Mouse (Mus musculus): ENCODE measurements at regions not wholly inside any gene's neighbourhood (a gene's known extent, or its start where the extent isn't known, plus 50 kb on each side); places are given as distances from the start of the nearest gene placed in this dataset.

- DNase-seq (ENCODE audit: low spot score in 2 of 2) = no peak
Measured at GRCm38 (mm10) chr7:40052255-40052654, 534.7 kb downstream of the Zfp619 start.

- DNase-seq (ENCODE audit: low spot score in 2 of 2) = no peak
Measured at GRCm38 (mm10) chr7:40058836-40059235, 541.3 kb downstream of the Zfp619 start.

- DNase-seq (ENCODE audit: low spot score in 2 of 2) = no peak
Measured at GRCm38 (mm10) chr7:40064631-40065030, 547.1 kb downstream of the Zfp619 start.

GRCm38 (mm10) chr7:40065526-40065925 is 548.0 kb downstream of the Zfp619 start:
- DNase-seq (ENCODE audit: low spot score in 2 of 2) = no peak

GRCm38 (mm10) chr7:40067378-40067777 is 549.8 kb downstream of the Zfp619 start:
- no peak for DNase-seq (ENCODE audit: low spot score in 2 of 2)

GRCm38 (mm10) chr7:40071313-40071712 is 553.7 kb downstream of the Zfp619 start:
- DNase-seq (ENCODE audit: low spot score in 2 of 2) = no peak

- peak in 1 of 2 experiments; percentile 7 for DNase-seq (ENCODE audit: low spot score in 2 of 2)
Measured at GRCm38 (mm10) chr7:40072478-40072877, 554.9 kb downstream of the Zfp619 start.

- DNase-seq (ENCODE audit: low spot score in 2 of 2) = no peak
Measured at GRCm38 (mm10) chr7:40086236-40086635, 568.7 kb downstream of the Zfp619 start.

GRCm38 (mm10) chr7:40097094-40097493 is 579.5 kb downstream of the Zfp619 start:
- no peak for DNase-seq (ENCODE audit: low spot score in 2 of 2)

- no peak for DNase-seq (ENCODE audit: low spot score in 2 of 2)
Measured at GRCm38 (mm10) chr7:40103057-40103945, 585.7 kb downstream of the Zfp619 start.

- DNase-seq (ENCODE audit: low spot score in 2 of 2) = no peak
Measured at GRCm38 (mm10) chr7:40142906-40143305, 625.3 kb downstream of the Zfp619 start.

GRCm38 (mm10) chr7:40144431-40144830 is 626.9 kb downstream of the Zfp619 start:
- no peak for DNase-seq (ENCODE audit: low spot score in 2 of 2)

- DNase-seq (ENCODE audit: low spot score in 2 of 2) = no peak
Measured at GRCm38 (mm10) chr7:40177570-40177969, 660.0 kb downstream of the Zfp619 start.

- no peak for DNase-seq (ENCODE audit: low spot score in 2 of 2)
Measured at GRCm38 (mm10) chr7:40195366-40195765, 677.8 kb downstream of the Zfp619 start.

GRCm38 (mm10) chr7:40202615-40203014 is 685.0 kb downstream of the Zfp619 start:
- DNase-seq (ENCODE audit: low spot score in 2 of 2) = peak in 1 of 2 experiments; percentile 2

- DNase-seq (ENCODE audit: low spot score in 2 of 2) = no peak
Measured at GRCm38 (mm10) chr7:40211956-40212355, 686.2 kb upstream of the Vstm2b start.

- DNase-seq (ENCODE audit: low spot score in 2 of 2) = no peak
Measured at GRCm38 (mm10) chr7:40212576-40212975, 685.6 kb upstream of the Vstm2b start.

- DNase-seq (ENCODE audit: low spot score in 2 of 2) = no peak
Measured at GRCm38 (mm10) chr7:40213646-40214045, 684.5 kb upstream of the Vstm2b start.

- no peak for DNase-seq (ENCODE audit: low spot score in 2 of 2)
Measured at GRCm38 (mm10) chr7:40214395-40214794, 683.7 kb upstream of the Vstm2b start.

GRCm38 (mm10) chr7:40215271-40215670 is 682.9 kb upstream of the Vstm2b start:
- no peak for DNase-seq (ENCODE audit: low spot score in 2 of 2)

GRCm38 (mm10) chr7:40220549-40220948 is 677.6 kb upstream of the Vstm2b start:
- DNase-seq (ENCODE audit: low spot score in 2 of 2) = no peak

GRCm38 (mm10) chr7:40245188-40245587 is 652.9 kb upstream of the Vstm2b start:
- no peak for DNase-seq (ENCODE audit: low spot score in 2 of 2)

GRCm38 (mm10) chr7:40248521-40248920 is 649.6 kb upstream of the Vstm2b start:
- DNase-seq (ENCODE audit: low spot score in 2 of 2) = no peak
